Mouse (Mus musculus): ENCODE measurements at regions not wholly inside any gene's neighbourhood (a gene's known extent, or its start where the extent isn't known, plus 50 kb on each side); places are given as distances from the start of the nearest gene placed in this dataset.

DNA sequence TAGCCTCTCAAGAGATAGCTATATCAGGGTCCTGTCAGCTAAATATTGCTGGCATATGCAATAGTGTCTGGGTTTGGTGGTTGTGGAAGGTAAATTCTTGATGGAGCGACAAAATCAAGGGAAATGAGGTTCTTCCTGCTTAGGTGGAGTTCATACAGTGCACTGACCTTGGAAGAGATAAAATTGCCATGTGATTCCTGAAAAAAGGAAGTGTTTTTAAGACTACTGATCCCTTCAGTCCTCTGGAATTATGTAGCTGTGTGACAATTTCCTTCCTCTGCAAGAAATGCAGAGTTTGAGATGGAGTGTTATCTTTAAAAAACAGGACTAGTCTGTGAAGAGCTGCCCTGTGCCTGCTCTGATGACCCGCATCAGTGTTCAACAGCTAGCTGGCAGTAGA is 83.5 kb upstream of the Ralgapa2 start:
- TF ChIP-seq CTCF (IDR thresholded peaks at IDR 0.05; ENCODE audit: low read depth) (no peak), EP300 (optimal IDR thresholded peaks at IDR 0.05) (no peak)
